Mouse (Mus musculus): ENCODE measurements at regions not wholly inside any gene's neighbourhood (a gene's known extent, or its start where the extent isn't known, plus 50 kb on each side); places are given as distances from the start of the nearest gene placed in this dataset.
A peak's percentile ranks its signal among the peaks of the same experiment; 100 is the strongest.

DNA sequence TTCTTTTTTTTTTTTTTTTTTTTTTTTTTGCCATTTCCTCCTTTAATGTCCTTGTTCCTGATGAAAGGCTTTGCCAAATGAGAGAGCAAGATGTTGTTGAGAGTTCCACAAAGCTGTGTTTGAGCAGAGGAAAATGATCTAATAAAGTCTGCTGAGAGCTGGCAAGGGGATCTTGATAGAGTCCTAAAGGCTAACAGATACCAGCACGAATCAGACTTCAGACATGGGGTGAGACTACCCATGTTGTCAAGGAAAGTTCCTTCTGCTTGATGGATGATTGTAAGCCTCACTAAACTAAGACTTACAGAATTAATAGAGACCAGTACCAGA, 665.2 kb upstream of the Fam92a start:
- ATAC-seq, result no peak

DNA sequence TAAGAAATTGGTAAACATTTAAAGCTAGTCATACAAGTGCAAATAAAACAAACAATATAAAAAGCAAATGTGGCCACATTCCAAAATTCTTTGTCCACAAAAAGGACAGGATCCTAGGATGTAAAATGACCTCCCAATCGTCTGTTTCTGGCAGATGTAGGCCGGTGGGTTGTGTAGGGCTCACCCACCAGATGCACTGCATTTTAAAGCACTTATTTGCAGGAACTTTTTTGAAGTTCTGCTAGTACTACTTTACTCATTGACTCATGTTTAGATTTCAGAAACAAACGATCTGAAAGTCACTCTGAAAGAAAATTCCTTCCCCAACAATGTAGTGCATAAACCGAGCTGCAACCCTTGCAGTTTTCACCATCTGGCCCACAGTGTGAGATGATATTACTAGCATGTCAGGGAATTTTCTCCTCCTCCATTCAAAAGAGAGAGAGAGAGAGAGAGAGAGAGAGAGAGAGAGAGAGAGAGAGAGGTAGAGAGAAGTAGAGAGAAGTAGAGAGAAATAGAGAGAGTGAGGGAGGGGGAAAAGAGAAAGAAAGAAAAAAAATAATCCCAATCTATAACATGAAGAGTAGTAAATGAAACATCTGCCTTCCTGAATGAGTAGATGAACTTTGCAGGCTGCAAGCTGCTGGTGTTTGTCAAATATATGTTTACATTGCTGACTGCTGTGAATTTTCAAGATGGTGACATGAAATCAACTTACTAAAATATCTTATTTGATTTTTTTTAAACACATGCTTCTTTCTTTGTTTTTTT, 664.7 kb upstream of the Fam92a start:
- ATAC-seq, result no peak

DNA sequence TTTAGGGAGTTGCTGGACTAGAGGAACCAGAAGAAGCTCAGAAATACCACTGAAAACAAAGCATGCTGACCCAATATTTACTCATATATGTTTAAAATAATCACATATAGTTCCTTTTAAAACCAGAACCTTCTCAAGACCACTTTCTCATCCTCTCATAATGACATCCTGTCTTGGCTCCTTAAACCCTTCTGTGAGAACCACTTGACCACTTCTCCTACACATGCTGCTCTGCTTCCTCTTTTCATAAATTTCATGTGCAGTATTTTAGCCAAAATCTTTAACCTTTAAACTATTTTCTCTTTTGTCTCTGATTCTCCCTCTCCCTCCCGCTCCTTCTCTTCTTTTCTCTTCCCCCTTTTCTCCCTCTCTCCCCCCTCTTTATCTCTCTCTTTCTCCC, 654.6 kb upstream of the Fam92a start:
- ATAC-seq, result no peak

DNA sequence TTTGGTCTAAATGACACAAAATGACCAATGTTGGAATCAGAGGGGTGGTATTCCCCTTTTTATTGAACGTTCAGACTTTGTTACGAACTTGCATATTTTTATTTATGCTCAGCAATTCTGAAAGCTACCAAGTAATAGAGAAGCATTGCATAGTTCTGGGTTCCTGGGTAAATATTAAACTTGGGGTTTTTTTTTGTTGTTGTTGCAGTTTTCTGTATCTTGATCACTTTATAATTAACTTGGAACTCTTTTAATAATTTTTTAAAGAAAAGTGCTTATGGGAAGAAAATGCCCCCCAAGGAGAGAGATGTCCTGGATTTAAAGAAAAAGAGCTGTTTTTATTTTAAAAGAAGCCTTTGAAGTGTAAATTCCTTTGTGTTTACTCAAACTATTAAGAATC, 642.4 kb upstream of the Fam92a start:
- ATAC-seq, result no peak

GRCm38 (mm10) chr4:12801186-12801585, 629.4 kb upstream of the Fam92a start:
- no peak for ATAC-seq

- no peak for ATAC-seq
These were observed 627.7 kb upstream of the Fam92a start for GRCm38 (mm10) chr4:12799564-12799963.

DNA sequence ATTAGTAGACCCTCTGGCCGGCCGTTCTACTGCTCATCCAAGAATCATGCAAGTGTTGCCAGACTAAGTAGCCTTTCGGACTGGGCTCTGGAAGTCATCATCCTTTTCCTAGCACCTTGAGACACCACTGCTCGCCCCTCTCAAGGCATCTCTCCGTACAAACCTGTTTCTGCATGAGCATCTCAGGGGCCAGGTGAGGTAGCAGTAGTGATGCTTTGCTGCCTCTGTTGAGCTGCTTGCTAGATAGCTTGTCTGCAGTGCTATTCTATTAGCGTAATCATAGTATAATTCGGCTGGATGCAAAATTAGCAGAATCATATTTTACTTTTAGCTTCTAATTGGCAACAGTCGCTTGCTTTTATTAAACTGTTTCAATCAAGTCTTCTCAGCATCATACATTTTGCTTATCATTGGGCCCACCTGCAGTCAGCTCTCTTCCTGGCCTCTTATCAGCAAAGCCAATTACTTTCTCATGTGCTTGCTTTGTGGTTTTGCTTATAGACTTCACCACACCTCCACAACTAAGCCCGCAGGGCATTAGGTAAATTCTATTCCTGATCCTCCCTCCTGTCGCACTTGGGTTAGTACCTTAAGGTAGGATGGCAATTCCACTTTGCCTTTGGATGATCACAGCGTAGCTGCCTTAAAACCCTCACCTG, 621.1 kb upstream of the Fam92a start:
- ATAC-seq, result no peak

DNA sequence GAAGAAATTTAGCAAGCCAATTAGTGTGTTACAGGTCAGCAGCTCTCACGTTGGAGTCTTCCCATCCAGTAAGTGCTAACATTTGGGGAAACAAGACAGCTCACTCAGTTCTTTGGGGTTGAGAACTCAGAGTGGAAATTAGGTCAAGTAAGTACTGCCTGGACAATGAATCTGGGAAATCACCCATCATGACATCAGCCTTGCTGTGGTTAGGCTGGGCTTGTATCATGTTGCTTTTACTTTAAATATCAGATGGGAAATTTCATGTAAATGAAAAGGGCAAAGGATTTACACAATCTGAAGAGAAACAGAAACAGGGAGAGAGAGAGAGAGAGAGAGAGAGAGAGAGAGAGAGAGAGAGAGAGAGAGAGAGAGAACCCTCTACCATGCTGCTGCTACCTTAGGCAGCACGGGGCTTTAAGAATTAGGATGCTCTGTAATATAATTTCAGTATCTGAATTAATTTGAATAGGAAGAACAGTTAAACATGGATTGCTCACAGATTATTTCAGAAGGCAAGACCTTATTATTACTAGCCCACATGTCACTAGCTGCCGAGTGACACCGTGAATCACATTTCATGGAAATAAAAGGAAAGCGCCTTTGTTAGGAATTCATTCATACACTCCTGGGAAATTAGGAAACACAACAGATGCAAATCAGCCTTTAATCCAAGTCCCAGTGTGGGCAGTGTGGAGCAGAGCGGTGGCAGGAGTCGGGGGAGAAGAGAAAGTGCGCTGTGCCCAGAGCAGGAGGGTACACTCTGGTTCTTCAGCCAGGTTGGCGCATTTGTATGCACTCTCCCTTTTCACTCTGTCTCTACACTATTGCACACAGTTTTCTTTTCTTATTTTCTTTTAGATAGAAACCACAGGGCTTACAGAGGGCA, 620.2 kb upstream of the Fam92a start:
- no peak for ATAC-seq

DNA sequence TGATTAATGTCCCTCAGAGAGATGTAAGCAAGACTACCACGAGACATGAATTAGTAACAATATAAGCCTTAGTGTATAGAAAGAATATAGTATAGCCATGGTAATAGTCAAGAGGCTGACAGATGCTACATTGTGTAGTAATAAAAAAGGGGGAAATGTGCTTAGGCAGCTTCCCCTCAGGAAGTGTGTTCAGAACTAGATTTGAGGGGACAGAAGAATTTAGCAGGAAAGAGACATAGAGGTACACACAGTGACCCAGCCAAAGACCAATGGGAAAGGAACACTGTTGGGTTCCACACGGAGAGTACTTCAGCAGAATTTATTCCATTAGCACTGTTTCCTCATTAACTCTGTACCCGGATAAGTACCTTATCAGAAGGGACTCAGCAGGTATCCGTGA, 614.0 kb upstream of the Fam92a start:
- no peak for ATAC-seq

DNA sequence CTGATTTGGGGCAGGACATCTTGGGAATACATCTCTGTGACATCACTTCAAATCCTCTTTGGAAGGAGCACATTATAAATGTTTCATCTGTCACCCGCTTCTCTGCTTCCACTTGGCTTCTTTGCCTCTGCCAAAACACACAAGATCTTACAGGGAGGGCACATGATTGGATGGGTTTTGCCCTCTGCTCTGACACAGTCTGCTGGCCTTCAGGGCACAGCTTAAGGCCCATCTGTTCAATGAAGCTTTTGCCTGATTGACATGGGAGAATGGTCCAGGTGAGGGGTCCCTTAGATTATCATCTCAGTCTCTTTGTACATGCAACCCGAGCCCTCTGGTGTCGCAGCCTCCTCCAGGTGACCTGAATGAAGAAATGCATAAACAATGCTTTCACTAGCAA, 612.7 kb upstream of the Fam92a start:
- ATAC-seq, result no peak

- ATAC-seq, result no peak
These were observed 612.3 kb upstream of the Fam92a start for GRCm38 (mm10) chr4:12784068-12784467.

DNA sequence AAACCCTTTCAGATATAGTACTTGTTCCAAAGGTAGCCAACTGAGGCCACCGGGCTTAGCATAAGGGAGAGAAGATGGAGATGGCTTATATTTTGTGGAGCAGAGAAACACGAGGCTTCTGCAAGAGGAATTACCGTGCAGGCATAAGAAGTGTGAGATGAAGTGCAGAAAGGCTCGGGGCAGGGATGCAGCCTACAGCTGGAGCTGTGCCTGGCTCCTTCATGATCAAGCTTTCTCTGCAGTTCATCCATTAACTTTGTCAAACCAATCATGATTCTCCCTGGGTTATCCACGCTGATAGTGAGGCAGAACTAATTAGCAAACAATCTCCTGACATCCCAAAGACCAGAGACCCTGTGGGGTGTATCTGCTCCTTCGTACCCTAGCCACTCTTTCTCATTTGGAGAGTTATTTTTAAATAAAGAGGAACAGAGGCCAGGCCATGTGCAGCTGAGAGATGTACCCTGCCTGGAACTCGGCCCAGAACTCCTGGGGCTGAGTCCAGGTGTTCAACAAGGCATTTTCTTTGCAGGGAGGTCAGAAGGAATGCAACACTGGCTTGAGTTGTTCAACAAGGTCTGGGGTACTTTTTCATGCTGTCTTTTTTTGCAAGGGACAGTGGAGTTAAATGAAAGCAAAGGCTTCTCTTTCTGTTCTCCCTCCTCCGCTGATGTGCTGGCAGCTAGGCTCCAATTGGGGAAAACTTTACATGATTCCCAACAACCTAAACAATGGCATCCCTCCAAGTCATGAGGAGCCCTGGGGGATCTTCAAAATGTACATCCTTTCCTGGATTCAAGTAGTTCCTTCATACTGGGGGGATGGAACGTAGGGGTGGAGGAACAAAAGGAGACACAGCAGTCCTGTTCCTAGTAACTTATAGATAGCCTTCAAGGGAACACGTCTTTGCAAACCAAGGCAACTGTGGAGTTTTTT, 610.4 kb upstream of the Fam92a start:
- no peak for ATAC-seq

DNA sequence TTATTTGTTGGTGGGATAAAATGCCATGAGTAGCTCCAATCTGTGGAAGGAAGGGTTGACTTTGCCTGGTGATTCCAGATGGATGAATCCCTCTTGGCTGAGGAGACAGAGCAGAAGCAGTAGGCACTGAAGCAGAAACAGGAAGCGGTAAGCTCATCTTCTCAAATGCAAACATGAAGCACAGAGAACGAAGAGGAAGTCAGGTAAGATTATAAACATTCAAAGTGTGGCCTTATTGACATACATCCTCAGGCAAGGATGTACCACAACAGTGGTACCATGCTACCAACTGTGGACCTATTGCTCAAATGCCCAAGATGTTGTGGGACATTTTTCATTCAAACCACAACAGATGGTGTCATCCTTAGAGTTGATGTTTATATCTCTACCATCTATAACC, 608.4 kb upstream of the Fam92a start:
- peak; percentile 28 for ATAC-seq

- ATAC-seq, result no peak
These were observed 607.4 kb upstream of the Fam92a start for GRCm38 (mm10) chr4:12779211-12779610.

- peak; percentile 79 for ATAC-seq
These were observed 606.3 kb upstream of the Fam92a start for GRCm38 (mm10) chr4:12778163-12778562.

DNA sequence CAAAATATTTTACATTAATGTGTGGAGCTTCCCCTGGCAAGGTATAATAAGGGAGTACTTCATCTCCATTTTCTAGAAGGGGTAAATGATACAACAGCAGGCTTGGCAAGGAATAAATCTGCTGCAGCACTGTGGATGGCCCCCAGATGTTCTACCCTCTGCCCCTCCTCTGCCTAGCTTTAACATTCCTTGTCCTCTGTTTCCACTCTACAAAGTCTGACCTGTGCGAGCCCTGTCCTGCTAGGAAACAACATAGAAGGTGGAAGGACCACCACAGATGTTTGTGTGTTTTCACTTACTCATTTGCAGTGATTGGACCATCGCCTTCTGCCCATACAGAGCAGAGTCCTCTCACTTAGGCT, 604.4 kb upstream of the Fam92a start:
- ATAC-seq, result no peak

- ATAC-seq, result no peak
These were observed 603.9 kb upstream of the Fam92a start for GRCm38 (mm10) chr4:12775524-12776216.

DNA sequence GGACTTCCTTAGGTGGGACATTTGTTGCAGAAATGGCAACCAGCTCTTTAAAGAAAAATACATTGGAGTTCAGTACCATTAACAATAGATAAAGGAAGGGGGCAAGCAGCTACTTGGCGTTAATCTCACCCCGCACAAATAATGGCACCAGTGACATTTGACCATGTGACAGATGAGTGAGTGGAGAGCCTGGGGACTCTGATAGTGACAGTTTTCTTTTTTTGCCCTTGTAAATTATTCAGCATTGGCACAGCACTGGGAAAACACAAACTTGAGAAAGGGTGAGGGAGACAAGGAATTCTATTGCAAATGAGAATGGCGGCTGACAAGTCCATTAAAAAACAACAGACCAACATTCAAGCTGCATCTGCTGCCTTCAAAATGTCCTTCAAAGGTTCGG, 603.3 kb upstream of the Fam92a start:
- no peak for ATAC-seq

GRCm38 (mm10) chr4:12774671-12775070, 602.9 kb upstream of the Fam92a start:
- ATAC-seq, result no peak

GRCm38 (mm10) chr4:12773201-12773600, 601.4 kb upstream of the Fam92a start:
- ATAC-seq, result no peak

- ATAC-seq, result no peak
These were observed 598.4 kb upstream of the Fam92a start for GRCm38 (mm10) chr4:12770131-12770780.

Measured in activated CD4-positive, CD25-positive, alpha-beta regulatory T cell, adult 4 months (primary cell).